Mouse (Mus musculus): ENCODE measurements around the gene Gm10985.

Gene Gm10985

DNA sequence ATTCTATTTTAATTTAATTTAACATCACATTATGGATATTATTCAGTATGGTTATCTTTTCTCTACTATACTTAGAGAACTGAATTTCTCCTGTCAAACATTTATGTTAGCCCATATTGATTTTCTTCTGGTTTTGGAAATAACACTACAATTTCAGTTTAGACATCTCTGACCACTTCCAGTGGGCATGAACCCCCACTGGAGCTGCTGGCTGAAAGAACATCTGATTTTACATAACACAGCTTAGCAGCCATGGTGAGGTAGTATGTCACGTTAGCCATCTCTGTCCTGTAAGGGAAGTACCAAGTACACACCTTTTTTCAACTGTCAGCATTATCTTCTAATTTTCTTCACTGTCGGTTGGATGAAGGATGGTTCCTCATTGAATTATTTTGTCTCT lies at the start of gene Gm10985:
Gm10985 (plus strand) TSS at position 301 of the 400 bp plus-strand sequence.
- no peak for DNase-seq

- no peak for DNase-seq
These were observed 48.0 kb upstream of the Gm10985 start for GRCm38 (mm10) chr3:53796933-53797332.

- DNase-seq = no peak
These were observed 45.2 kb upstream of the Gm10985 start for GRCm38 (mm10) chr3:53799671-53800070.

- DNase-seq = no peak
These were observed 31.4 kb upstream of the Gm10985 start for GRCm38 (mm10) chr3:53813421-53813977.

GRCm38 (mm10) chr3:53834238-53834637 lies 10.6 kb upstream of the Gm10985 start:
- DNase-seq = no peak

- no peak for DNase-seq
These were observed 1.5 kb downstream of the Gm10985 start for GRCm38 (mm10) chr3:53846206-53846928.

DNA sequence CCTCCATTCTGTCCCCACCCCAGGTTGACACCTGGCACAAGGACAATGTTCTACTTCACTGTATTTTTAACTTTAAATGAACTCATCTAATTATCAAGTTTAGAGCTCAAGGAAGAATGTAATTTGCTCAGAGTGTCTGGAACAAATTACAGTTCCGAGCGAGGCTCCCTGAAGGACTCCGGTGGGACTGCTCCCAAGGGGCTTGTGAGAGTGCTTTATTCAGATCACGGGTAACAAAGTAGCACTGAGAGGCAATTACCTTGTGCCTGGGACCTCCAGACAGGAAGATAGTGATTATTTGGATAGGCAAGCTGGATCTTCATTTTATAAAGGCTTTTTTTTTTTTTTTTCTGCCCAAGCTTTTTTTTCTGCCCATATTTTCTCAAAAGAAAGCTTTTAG lies 2.8 kb downstream of the Gm10985 start:
- no peak for DNase-seq

DNA sequence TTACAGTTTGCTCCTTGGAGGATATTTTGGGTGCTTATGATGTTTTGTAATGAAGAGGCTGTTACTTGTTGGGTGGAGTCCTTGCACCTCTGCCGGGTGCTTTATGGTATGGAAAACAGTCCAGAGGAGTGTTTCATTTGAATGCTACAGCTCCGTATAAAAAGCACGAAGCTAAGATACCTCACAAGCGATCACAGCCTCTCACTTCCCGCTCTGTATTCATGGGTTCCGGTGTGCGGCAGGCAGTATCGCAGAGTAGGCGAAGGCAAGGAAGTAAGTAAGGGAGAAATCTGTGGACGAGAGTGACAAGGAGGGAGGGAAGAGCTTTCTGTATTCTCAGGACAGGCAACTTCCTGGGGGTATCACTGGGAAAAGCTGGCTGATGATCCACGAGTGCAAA lies 3.4 kb downstream of the Gm10985 start:
- DNase-seq = no peak

DNA sequence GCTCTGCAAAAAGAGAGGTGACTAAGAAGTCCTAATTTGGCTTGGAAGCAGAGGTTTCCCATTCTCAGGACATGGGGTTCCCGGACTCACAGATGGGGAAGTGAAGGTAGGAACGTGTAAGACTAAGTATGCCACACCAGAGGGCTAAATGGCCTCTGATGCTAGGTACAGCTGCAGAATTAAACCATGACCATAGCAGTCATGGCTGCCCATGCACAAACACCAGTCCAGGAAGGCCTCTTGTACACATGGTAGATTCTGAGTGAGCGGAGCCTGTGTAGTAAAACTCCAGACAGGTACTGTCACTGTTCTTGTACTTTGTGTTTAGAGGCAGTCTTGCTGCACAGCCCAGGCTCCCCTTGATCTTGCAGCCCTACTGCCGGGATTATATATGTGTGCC lies 9.4 kb downstream of the Gm10985 start:
- DNase-seq = no peak

GRCm38 (mm10) chr3:53854831-53855230 lies 9.9 kb downstream of the Gm10985 start:
- DNase-seq = no peak

DNA sequence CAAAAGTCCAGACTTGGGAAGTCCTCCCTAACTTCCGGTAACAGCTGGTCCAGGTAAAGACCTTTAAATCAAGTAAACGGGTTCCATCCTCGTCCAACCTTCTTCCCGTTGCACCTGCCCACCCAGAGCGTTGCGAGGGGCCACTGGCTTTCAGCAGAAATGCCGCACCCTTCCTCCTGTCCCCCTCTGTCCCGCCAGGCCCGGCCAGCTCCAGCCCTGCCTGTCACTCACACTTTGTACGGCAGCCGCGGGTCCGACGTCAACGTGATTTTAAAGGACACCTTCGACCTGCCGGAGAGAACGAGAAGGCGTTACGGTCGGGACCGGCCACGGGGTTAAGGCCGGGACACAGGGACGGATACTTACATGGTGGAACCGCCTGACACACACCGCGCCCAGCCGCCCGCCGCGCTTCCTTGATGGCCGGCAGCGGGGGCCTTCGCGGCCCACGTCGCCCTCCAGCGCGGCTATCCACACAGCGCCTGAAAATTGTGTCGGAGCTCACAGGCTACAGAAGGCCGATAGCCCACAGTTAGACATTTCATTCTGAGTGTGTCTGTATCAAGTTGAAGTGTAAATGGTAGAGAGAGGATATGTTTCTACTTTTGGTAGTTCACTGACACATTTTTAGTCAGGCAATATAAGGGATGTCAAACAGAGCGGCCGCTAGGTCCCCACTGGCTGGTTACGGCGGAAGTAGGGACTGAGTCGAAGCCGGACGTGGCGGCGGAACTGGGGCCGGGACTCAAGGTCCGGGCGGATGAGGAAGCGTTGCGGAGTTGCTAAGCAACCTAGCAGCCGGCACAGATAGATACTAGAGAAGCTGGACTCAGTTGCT lies 18.7 kb downstream of the Gm10985 start, which contains the start of gene Ufm1:
Ufm1 (minus strand) TSS at position 448 of the 838 bp plus-strand sequence.
- DNase-seq = peak; percentile 85 to 91

DNA sequence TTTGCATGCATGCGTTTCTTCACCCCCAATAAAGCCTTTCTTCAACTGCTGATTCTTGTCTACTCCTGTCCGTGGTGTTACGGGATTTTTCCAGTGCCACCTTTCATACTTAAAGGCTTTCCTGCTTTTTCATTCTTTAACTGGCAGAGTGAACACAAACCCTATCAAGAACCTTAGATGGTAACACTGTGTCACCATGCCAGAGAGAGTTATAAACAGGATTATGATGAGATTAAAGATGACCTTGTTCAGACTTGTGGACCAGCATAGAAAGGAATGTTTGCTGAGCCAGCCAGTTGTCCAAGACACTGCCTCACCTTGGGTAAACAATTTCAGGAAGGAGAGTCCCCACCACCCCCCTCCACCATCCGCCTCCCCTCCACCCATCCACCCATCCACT lies 23.3 kb downstream of the Gm10985 start:
- DNase-seq = no peak

DNA sequence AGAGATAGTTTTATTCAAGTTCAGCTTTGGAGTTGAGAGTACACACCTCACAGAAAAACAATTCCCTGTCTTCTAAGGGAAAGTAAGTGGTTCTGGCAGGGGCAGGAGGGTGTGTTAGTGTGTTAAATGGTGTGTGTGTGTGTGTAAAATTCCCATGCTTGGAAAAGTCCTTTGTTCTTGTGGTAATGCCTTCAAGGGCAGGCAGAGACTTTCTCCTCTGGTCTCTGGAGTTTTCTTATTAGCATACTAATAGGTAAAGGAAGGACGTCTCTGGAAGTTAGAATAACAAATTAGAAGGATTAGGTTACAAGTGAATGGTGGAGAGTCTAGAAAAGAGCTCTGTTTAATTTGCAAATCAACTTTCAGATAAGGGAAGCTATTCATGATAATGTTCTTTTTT lies 24.4 kb downstream of the Gm10985 start:
- no peak for DNase-seq

GRCm38 (mm10) chr3:53870482-53870881 lies 25.6 kb downstream of the Gm10985 start:
- no peak for DNase-seq

DNA sequence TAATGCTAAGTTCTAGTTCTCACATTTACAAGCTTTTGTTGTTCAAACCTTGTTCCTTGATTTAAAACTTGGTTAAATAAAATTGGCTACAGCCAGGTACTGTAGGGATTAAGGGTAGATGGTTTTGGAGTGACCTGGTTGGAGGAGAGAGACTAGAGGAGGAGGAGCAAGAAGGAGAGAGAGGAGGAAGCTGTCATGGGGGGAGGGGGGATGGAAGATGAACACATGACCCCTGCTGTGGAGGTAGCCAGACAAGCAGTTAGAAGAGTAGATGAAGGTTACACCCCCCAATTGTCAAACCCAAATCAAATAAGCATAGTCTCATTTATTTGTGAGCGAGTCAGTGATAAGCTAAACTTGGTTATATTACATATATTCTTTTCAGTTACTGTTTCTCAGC lies 26.7 kb downstream of the Gm10985 start:
- DNase-seq = no peak

DNA sequence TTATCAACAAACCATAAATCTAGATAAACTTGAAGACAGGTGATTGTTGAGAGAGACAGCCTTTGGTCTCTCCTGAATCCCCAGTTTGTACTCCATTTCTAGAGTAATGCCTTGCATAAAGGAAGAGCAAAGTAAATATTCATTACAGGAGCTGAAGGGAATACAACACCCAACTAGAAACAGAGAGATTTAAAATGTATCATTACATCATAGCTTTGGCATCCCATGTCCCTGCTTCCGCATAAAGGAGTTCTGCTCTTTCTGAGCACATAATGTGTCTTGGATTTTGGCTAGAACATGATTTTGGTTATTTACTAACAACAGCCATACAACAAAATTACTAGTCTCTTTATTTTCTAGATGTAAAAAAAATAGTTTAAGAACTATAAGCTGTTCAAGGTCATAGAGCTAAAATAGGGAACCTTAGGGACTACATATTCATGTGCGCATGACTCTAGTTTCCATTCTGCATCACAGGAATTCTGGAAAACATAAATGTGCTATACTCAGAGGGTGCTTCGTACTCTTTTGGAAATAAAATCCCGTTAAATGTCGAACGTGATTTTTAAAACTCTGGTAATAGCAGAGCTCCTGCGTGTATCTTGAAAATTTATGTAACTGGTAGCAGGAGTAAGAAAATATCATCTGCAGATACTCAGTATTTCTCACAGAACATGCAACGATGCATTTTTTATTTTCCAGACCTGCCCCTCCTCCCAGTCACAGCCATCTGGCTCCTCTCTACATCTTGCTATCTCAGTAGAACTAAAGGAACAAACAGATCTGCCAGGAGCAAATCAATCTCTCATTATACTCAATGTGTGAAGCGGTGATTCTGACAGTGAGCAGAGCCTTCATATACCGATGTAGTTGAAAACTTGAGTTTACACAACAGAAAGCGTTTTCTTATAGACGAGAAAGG lies 46.0 kb downstream of the Gm10985 start:
- no peak for DNase-seq

Measured in thymus, adult 18-20 months (tissue).